Mouse (Mus musculus): ENCODE measurements at regions not wholly inside any gene's neighbourhood (a gene's known extent, or its start where the extent isn't known, plus 50 kb on each side); places are given as distances from the start of the nearest gene placed in this dataset.

GRCm38 (mm10) chr8:12221506-12221905 lies 57.1 kb upstream of the A230072I06Rik start:
- no peaks in the 10 kb centered on the region for H3K36me3 ChIP-seq
- 0 out of 2 replicates have a peak, but pooled peaks cover 6% of the 10 kb centered on the region for H3K4me1 ChIP-seq
- H3K27me3 ChIP-seq = peaks cover 14% of the 10 kb centered on the region
- H3K9me3 ChIP-seq (replicated peaks) = no peaks in the 10 kb centered on the region
- no peak overlapping the region for H3K9ac ChIP-seq
- WGBS = 76% methylated on average over 9 of the region's 9 CpGs
- no peak overlapping the region for H3K27ac ChIP-seq
- no peak overlapping the region for H3K4me2 ChIP-seq (replicated peaks)
- no peak overlapping the region for H3K4me3 ChIP-seq
- ATAC-seq (ENCODE audit: low FRiP score) = no peak

- 0 out of 2 replicates have a peak, but pooled peaks cover 6% of the 10 kb centered on the region for H3K4me1 ChIP-seq
- no peak overlapping the region for H3K4me2 ChIP-seq (replicated peaks)
- ATAC-seq (ENCODE audit: low FRiP score) = no peak
- H3K27ac ChIP-seq = no peak overlapping the region
- peaks cover 11% of the 10 kb centered on the region for H3K27me3 ChIP-seq
- H3K9me3 ChIP-seq (replicated peaks) = no peaks in the 10 kb centered on the region
- H3K36me3 ChIP-seq = no peaks in the 10 kb centered on the region
- 86% methylated on average over 1 of the region's 1 CpGs for WGBS
- no peak overlapping the region for H3K4me3 ChIP-seq
- no peak overlapping the region for H3K9ac ChIP-seq
Measured at GRCm38 (mm10) chr8:12223376-12223775, 55.2 kb upstream of the A230072I06Rik start.
